Mouse (Mus musculus) kidney, adult 18-20 months (tissue): ENCODE data around the gene Rasal1.

ENCODE experiments used
- DNase-seq: peaks from one replicate; pipeline ENCODE4 v3.0.0; 2021

Gene Rasal1

DNA sequence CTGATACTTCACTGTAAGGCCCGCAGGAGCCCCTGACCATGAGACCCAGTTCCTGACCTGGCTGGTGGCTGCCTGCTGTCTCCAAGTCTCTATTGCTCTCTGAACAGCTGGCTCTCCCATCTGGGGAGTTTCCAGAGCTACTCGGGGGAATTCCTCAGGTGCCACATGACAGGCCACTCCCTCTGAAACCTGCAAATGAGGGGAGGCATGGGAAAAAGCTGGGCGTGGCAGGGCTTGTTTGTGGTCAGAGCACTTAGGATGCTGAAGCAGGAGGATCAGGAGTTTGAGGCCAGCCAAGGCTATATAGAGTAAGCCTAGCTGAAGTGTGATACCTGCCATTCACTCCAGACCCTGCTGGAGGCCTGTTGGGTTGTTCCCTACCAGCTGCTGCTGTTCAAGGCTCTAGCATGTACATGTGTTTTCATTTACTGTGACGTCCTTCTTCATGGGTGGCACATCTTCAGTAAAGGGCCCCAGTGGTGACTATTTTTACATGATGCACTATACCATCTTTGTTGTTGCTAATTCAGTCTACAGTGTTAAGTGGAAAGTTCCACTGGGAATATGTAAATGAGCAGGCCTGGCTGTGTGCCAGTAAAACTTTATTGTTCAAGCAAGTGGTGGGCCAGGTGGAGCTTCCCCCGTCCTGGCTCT, 26.3 kb upstream of the Rasal1 start:
- no peak for DNase-seq

DNA sequence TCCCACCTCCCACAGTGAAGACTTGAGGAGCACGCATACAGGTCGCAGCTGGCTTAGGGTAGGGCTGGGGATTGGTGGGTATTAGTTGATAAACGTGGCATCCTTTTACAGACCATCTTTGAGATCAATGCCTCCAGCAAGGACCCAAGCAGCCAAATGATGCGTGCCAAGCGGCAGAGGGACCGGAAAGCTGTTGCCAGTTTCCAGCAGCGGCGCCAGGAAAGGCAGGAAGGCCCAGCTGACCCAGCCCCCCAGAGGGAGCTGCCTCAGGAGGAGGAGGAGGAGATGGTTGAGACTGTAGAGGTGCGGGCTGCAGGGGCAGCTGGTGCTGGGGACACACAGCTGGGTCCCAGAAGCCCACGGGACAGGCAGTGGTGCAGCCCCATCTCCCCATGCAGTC, 24.2 kb upstream of the Rasal1 start:
- DNase-seq: no peak

- DNase-seq: no peak
Observed at GRCm38 (mm10) chr5:120626399-120626798, 22.2 kb upstream of the Rasal1 start.

- DNase-seq: no peak
Observed at GRCm38 (mm10) chr5:120627515-120628300, 20.9 kb upstream of the Rasal1 start.

- no peak for DNase-seq
Observed at GRCm38 (mm10) chr5:120628624-120629023, 20.0 kb upstream of the Rasal1 start.

DNA sequence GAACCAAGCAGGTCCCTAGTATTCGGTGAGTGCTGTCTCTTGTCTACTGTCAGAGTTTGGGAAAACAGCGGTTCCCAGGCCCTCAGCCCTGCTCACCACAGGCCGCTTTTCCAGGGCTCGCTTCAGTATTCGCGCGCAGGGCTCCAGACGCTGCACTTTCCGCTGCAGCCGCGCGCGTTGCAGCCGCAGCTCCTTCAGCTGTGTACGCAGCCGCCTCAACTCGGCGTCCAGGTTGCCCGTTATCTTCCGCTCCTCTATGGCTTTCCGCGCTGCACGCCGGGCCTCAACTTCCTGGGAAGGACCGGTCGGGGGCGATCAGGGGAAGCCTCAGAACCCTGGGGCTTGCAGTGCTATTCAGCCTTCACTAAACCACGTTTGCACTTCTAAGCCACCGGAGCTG, 17.5 kb upstream of the Rasal1 start:
- no peak for DNase-seq

DNA sequence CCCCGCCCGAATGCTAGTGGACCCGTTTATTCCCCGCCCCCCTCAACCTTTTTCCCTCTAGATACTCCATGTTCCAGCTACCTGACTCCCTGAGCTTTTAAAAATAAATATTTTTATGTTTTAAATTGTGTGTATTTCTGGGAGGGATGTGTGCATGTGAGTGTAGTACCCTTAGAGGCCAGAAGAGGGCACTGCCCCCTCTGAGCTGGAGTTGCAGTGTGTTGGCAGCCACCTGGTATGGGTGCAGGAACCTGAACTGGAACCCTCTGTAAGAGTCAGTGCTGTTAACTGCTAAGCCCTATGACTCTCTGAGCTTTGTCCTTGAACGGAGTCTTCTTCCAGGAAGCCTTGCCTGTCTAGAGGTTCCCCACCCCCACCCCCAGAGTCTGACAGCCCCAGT, 16.7 kb upstream of the Rasal1 start:
- DNase-seq: no peak

DNA sequence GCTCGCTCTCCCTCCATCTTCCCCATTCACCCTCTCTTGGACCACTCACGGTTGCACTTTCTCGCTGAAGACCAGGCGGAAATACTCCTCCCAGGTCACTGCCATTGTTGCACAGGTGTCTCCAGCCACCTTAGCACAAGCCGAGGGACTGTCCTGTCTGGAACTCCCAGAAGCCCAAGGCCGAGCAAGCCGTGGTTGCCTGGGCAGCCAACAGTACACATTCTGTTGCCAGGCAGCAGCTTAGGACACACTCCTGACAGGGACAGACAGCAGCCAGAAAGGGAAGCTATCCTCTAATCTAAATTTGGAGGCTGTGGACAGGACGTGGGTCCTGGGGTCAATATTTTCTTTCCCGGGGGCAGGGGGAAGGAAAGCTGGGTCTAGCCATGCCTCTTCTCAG, 14.5 kb upstream of the Rasal1 start, which contains the start of gene Cfap73:
Gene Cfap73 (minus strand): TSS at position 105 of the 400 bp plus-strand sequence.
- DNase-seq: no peak

- DNase-seq: no peak
Observed at GRCm38 (mm10) chr5:120634860-120635259, 13.8 kb upstream of the Rasal1 start.

DNA sequence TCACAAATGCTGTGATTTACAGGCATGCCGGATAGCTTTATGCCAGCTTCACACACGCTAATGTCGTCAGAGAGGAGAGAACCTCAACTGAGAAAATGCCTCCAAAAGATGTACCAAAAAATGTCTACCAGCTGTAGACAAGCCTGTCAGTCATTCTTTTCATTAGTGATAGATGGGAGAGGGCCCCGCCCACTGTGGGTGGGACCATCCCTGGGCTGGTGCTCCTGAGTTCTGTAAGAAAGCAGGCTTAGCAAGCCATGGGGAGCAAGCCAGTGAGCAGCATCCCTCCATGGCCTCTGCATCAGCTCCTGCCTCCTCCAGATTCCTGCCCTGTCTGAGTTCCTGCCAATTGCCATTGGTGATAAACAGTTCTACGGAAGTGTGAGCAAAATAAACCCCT, 13.0 kb upstream of the Rasal1 start:
- no peak for DNase-seq

GRCm38 (mm10) chr5:120640094-120640493, 8.5 kb upstream of the Rasal1 start:
- DNase-seq: no peak

GRCm38 (mm10) chr5:120643365-120644085, 5.1 kb upstream of the Rasal1 start:
- DNase-seq: peak; percentile 43

DNA sequence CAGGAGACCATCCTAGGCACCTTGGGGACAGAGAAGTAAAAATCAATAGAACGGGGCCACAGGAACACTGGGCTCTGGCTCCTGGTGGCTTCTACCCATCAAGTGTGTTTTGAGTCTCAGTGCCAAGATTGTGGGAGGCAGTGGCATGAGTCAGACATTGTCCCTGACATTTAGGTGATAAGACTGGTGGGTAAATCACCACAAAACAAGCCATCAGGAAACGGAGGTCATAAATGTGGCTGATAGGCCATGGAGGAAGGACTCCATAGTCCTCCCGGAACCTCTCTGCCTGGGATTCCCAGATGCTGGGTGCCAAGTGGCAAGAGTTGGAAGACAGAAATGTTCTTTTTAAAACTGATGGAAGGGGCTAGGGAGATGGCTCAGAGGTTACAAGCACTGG, 4.4 kb upstream of the Rasal1 start:
- DNase-seq: no peak

DNA sequence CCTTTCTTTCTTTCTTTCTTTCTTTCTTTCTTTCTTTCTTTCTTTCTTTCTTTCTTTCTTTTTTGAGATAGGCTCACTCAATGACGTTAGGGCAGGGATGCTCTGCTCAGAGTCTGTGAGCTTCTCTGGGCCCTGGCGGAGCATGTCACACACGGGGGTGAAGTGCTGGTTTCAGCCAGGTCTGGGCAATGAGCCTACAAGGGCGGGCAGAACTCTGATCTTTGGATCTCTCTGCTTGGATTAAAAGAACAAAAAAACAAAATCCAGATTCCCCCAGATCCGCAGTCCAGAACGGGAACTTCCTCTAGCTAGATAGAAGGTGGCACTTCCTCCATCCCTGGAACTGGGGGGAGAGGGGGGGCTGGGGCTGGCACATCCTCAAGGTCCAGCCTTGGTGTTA, 2.8 kb upstream of the Rasal1 start:
- DNase-seq: peak; percentile 61

- no peak for DNase-seq
Observed at GRCm38 (mm10) chr5:120647361-120647760, 1.3 kb upstream of the Rasal1 start.

- DNase-seq: peak; percentile 30
Observed at GRCm38 (mm10) chr5:120647814-120648491, 659 bp upstream of the Rasal1 start.

GRCm38 (mm10) chr5:120649374-120649933, 842 bp downstream of the Rasal1 start:
- DNase-seq: no peak

GRCm38 (mm10) chr5:120649938-120650337, 1.3 kb downstream of the Rasal1 start:
- no peak for DNase-seq

- DNase-seq: no peak
Observed at GRCm38 (mm10) chr5:120651230-120651629, 2.6 kb downstream of the Rasal1 start.

DNA sequence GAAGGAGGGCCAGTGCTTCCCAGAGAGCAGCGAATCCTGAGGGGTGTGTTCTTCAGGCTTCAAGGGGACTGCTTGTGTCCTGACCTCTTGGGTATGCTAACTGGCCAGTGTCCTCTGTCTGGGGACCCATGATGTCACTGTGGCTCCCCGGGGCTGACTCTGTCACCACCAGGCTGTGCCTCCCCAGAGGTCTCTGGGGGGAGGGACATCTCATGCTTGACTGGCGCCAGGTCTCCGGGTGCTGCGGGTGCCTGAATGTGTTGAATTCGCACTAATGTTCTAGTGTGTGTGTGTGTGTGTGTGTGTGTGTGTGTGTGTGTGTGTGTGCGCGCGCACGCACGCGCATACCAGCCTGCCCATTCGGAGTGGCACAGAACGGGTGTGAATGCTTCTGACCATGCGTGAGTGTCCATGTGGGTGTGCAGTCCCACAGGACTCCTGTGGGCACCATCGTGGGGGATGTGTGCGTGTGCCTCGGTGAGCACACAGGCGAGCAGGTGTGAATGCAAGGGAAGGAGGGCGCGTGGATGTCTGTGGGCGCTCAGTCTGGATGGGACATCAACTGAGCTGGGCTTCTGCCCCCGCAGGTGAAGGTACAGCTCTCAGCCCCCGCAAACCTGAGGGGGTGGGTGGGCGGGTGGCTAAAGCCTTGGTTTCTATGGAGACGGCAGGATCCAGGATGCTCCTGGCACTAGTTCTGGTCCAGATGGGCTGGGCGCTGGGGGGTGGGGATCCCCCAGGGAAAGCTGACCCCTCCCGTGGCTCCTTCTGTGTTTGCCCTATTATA, 4.5 kb downstream of the Rasal1 start:
- no peak for DNase-seq

DNA sequence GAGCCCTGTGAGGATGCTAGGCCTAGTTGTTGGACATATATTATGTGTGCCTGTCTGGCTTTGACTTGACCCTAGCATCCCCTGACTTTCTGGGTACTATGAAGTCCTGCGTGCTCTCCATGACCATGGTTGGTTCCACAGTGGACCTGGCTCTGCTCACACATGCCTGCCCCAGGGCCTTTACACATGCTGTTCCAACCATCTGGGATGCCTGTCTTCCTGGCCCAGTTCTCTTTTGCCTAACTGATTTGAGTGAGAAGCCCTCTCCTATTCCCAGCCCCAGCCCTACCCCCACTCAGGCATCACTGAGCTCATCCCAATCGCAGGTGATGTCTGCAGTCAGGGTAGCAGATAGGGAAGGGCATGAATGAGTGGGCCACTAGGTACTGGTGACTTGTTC, 5.3 kb downstream of the Rasal1 start:
- DNase-seq: no peak

- no peak for DNase-seq
Observed at GRCm38 (mm10) chr5:120656281-120656751, 7.7 kb downstream of the Rasal1 start.
